Mouse (Mus musculus) yolk sac, embryonic 10.5 days (tissue): Measurements from ENCODE around the gene Gm4846.
"Not testable (repeated sequence)": the region's sequence is repeated elsewhere in the genome, so short reads cannot be mapped to it uniquely, and the experiment has no call there.

Experiments
- DNase-seq: peaks from one replicate; pipeline ENCODE4 v3.0.0-alpha.2; 2017; ENCODE audit warnings: low spot score

Gm4846 gene

GRCm38 (mm10) chr1:166497488-166497887, at the start of gene Gm4846:
TSS of gene Gm4846 (minus strand) at chr1:166497588.
- DNase-seq = not testable (repeated sequence)

GRCm38 (mm10) chr1:166531521-166531920, 34.1 kb upstream of the Gm4846 start:
- not testable (repeated sequence) for DNase-seq

GRCm38 (mm10) chr1:166524709-166525108, 27.3 kb upstream of the Gm4846 start:
- not testable (repeated sequence) for DNase-seq

- not testable (repeated sequence) for DNase-seq
These were observed 22.2 kb upstream of the Gm4846 start for GRCm38 (mm10) chr1:166519626-166520025.

- no peak for DNase-seq
These were observed 19.2 kb upstream of the Gm4846 start for GRCm38 (mm10) chr1:166516556-166516955.

GRCm38 (mm10) chr1:166504206-166504605, 6.8 kb upstream of the Gm4846 start:
- DNase-seq = not testable (repeated sequence)

GRCm38 (mm10) chr1:166479503-166479902, 17.9 kb downstream of the Gm4846 start:
- DNase-seq = no peak

- no peak for DNase-seq
These were observed 30.2 kb downstream of the Gm4846 start for GRCm38 (mm10) chr1:166467172-166467571.

- no peak for DNase-seq
These were observed 34.8 kb downstream of the Gm4846 start for GRCm38 (mm10) chr1:166462544-166462943.

GRCm38 (mm10) chr1:166441992-166442391, 55.4 kb downstream of the Gm4846 start:
- DNase-seq = no peak

- DNase-seq = no peak
These were observed 58.0 kb downstream of the Gm4846 start for GRCm38 (mm10) chr1:166439426-166439825.
